Mouse (Mus musculus) C2C12 (cell line): Measurements from ENCODE around the gene Gm15130.

ENCODE experiments used
- CEBPB ChIP-seq: IDR thresholded peaks from one replicate; pipeline ENCODE4 v1.6.1; 2011; ENCODE audit warnings: low read depth, mild to moderate bottlenecking, control low read depth, moderate library complexity
- CTCF ChIP-seq: IDR thresholded peaks from one replicate; pipeline ENCODE4 v1.5.1; 2011; ENCODE audit not compliant: control insufficient read depth, insufficient read depth, insufficient read length
- MAX ChIP-seq: IDR thresholded peaks from one replicate; pipeline ENCODE4 v1.6.1; 2011; ENCODE audit warnings: mild to moderate bottlenecking, control low read depth
- MYOG ChIP-seq: IDR thresholded peaks from one replicate; pipeline ENCODE4 v1.6.1; 2011; ENCODE audit not compliant: control insufficient read depth, insufficient read length; ENCODE audit errors: extremely low read depth

DNA sequence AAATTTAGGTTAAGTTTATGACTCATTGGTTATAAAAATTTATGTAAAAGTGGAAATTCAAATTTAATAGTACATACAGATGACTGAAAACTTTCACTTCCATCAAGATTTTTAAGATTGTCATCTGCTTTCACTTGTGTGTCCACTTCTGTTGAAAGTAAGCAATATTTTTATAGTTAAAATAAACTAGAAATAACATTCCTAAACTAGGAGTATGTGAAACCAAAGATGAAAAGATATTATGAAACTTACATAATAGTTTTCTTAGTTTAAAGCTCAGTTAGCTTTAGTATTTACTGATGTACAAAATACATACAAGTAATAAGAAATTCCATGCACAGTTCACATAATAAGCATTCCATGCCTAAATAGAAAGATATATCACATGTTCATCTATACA is 46.9 kb downstream of the Gm15130 start, which contains the start of gene Gm13941:
- TF ChIP-seq CTCF (no peak), MAX (no peak), CEBPB (no peak), MYOG (no peak)
